Mouse (Mus musculus) kidney, postnatal 0 days (tissue): ENCODE measurements around the gene Vps26a. TPM values are rescaled to one million over a fixed set of nuclear protein-coding genes. Genes with fewer than 3 reads are reported as not detected.
A peak's percentile ranks its signal among the peaks of the same experiment; 100 is the strongest.

Source experiments
- ATAC-seq: fragments of 200-750 bp; cut with Nextera tagmentation; replicated peaks from 2 replicates; pipeline ENCODE4 v1.8.0; 2017; ENCODE audit warnings: low read depth, moderate number of reproducible peaks, moderate TSS enrichment, moderate library complexity; ENCODE audit not compliant: low FRiP score
- DNase-seq: peaks from one replicate; pipeline ENCODE4 v3.0.0-alpha.2; 2016; ENCODE audit warnings: low spot score
- H3K27ac ChIP-seq: fragments of 300-500 bp; sonication (generic); 2 replicates; pipeline ENCODE4 v1.5.1; 2014; ENCODE audit warnings: mild to moderate bottlenecking
- H3K27me3 ChIP-seq: fragments of 300-500 bp; sonication (generic); 2 replicates; pipeline ENCODE4 v1.6.1; 2014; ENCODE audit warnings: low read length, mixed read lengths; ENCODE audit not compliant: insufficient read depth
- H3K36me3 ChIP-seq: fragments of 300-500 bp; sonication (generic); 2 replicates; pipeline ENCODE4 v1.6.1; 2014; ENCODE audit warnings: low read length, mixed read lengths; ENCODE audit not compliant: insufficient read depth
- H3K4me1 ChIP-seq: fragments of 300-500 bp; sonication (generic); replicated peaks from 2 replicates; pipeline ENCODE4 v1.6.1; 2014; ENCODE audit warnings: antibody characterized with exemption, low read length, mixed read lengths; ENCODE audit not compliant: insufficient read depth
- H3K4me2 ChIP-seq: fragments of 300-500 bp; sonication (generic); 2 replicates; pipeline ENCODE4 v1.6.1; 2014; ENCODE audit warnings: mild to moderate bottlenecking, low read length, moderate library complexity, mixed read lengths
- H3K4me3 ChIP-seq: fragments of 300-500 bp; sonication (generic); replicated peaks from 2 replicates; pipeline ENCODE4 v1.5.1; 2014; ENCODE audit warnings: low read depth, low read length
- H3K9ac ChIP-seq: fragments of 300-500 bp; sonication (generic); 2 replicates; pipeline ENCODE4 v1.6.1; 2014; ENCODE audit warnings: low read depth, low read length
- H3K9me3 ChIP-seq: fragments of 300-500 bp; sonication (generic); replicated peaks from 2 replicates; pipeline ENCODE4 v1.6.1; 2016; ENCODE audit warnings: low read length, inconsistent platforms, mixed read lengths
- CTCF ChIP-seq: IDR thresholded peaks from 2 replicates; pipeline ENCODE4 v1.5.1; 2016; ENCODE audit warnings: antibody characterized with exemption, low read depth, mild to moderate bottlenecking, moderate library complexity
- WGBS: fragments of 180-500 bp; shearing (Covaris S2); extraction: QIAGEN DNeasy Blood & Tissue Kit; methylation state at CpG from one replicate; pipeline ENCODE4 v1.1.7; 2014; 5-methylcytosine and 5-hydroxymethylcytosine counted together
- polyA plus RNA-seq: library from polyadenylated mRNA; unstranded; fragments of >200 nt; fragmentation: Nextera tagmentation; extraction: Ambion mirVana; gene quantifications from 2 replicates; pipeline ENCODE4 v1.2.1, GENCODE M21; 2015

Vps26a gene
- polyA plus RNA-seq, 1 experiment from 2014 or later, result 79.1 TPM

DNA sequence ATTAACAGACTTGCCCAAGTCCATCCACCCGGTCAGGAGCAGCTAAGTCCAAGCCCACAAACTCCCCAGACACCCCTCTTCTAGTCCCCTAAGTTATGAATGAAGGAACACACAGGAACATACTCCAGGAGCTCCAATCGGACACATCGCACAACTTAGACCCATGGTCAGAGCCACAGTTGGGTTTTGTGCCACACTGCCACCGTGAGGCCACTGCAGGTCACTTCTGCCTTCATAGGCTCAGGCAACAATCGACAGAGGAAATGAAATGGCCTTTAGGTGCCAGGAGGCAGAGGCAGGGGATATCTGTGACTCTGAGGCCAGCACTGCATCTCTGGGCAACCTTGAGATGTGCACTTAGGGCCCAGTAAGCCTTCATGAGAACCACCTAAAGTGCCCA is 75.7 kb downstream of the Vps26a start:
- Histone ChIP-seq H3K4me1 (no peaks in the 10 kb centered on the region; the same call in 1 of the 2 replicates), H3K27ac (no peak overlapping the region), H3K27me3 (no peaks in the 10 kb centered on the region), H3K36me3 (no peaks in the 10 kb centered on the region), H3K9ac (no peak overlapping the region), H3K4me2 (no peak overlapping the region), H3K4me3 (no peak overlapping the region), H3K9me3 (no peaks in the 10 kb centered on the region)
- 6% methylated on average over 5 of the region's 5 CpGs for WGBS
- ATAC-seq (0 out of 2 replicates have a peak, but pooled peaks have one; percentile 30), DNase-seq (peak; percentile 78)
- peak; percentile 92 for TF ChIP-seq CTCF

Other genes starting within 250 kb of the Vps26a start
- not detected in 2 replicates for gene Tacr2, start 234.4 kb downstream of the Vps26a start, polyA plus RNA-seq
- gene Hk1, start 106.9 kb downstream of the Vps26a start, polyA plus RNA-seq, result 62.6 and 68.3 TPM in 2 replicates
- gene Hkdc1, start 64.3 kb downstream of the Vps26a start, polyA plus RNA-seq, result 2.6 and 3.1 TPM in 2 replicates
- 0.45 and 0.53 TPM in 2 replicates for gene 4930507D05Rik, start 37.3 kb downstream of the Vps26a start, polyA plus RNA-seq
- gene Supv3l1, start 37.1 kb downstream of the Vps26a start, polyA plus RNA-seq, result 21.6 and 22.7 TPM in 2 replicates
- gene Srgn, start 40.6 kb upstream of the Vps26a start, polyA plus RNA-seq, result 36.6 and 45.1 TPM in 2 replicates
- gene Kif1bp, start 91.7 kb upstream of the Vps26a start, polyA plus RNA-seq, result 29.1 and 33.8 TPM in 2 replicates
- 15.7 and 16.6 TPM in 2 replicates for gene Ddx21, start 115.5 kb upstream of the Vps26a start, polyA plus RNA-seq
- gene Ddx50, start 164.4 kb upstream of the Vps26a start, polyA plus RNA-seq, result 107 and 109 TPM in 2 replicates
- gene Stox1, start 239.3 kb upstream of the Vps26a start, polyA plus RNA-seq, result 1.7 TPM in 2 replicates